Mouse (Mus musculus) mouse embryonic stem cell (cell line): ENCODE results near the gene Calcoco2.

Source experiments
- in situ Hi-C, 2 experiments: fragments of 300-500 bp; cut with MboI; formaldehyde crosslinking; loops; 1 replicate in 1 of 2; 3 replicates in 1 of 2; pipeline ENCODE4 v1.14.3; 2019 to 2020; ENCODE audit warnings: low sequenced_read_pairs in 2 of 2, low pct_unique_long_range_greater_than_20kb in 1 of 2, mixed read lengths in 1 of 2; ENCODE audit not compliant: unreplicated experiment in 1 of 2

Gene Calcoco2

GRCm38 (mm10) chr11:96049939-96050338 lies 61.8 kb downstream of the Calcoco2 start:
- in situ Hi-C loops, result no loop called here
